Mouse (Mus musculus): ENCODE data around the gene Traf3.
A peak's percentile ranks its signal among the peaks of the same experiment; 100 is the strongest.

Gene Traf3

DNA sequence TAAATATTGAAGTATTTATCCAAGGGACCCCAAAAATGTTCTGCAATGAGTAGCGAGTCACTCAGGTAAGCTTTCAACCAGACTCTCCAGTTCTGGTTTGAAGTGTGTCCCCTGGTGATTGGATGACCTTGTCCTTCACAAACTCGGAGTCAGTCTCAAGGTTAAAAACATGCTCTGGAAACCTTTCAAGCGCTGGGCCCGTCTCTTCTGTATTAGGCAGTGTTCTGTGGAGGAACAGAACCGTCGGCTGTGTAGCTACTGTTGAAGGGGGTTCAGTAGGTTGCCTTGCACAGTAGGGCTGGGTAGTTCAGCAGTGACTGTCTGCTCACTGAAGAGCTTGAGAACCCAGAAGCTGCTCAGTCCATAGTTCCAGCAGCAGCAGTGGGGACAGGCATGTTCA is 11.5 kb upstream of the Traf3 start:
- no peak for DNase-seq

DNA sequence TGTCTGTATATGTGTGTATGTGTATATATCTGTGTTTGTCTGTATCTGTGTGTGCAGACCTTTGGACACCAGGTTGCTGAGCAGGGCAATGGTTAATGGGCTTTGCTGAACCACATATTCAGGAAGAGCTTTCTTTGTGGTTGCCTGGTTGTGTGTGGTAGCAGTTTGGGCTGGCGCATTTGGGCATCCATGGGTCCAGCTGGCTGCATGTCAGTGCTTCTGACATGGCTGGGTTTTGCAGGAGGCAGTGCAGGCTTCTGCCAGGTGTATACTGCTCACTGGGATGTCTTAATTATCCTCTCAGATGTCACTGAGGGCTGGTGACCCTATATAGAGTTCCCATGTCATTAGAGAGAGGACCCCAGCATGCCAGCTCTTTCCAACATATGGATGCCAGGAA is 10.4 kb upstream of the Traf3 start:
- peak; percentile 73 for DNase-seq

DNA sequence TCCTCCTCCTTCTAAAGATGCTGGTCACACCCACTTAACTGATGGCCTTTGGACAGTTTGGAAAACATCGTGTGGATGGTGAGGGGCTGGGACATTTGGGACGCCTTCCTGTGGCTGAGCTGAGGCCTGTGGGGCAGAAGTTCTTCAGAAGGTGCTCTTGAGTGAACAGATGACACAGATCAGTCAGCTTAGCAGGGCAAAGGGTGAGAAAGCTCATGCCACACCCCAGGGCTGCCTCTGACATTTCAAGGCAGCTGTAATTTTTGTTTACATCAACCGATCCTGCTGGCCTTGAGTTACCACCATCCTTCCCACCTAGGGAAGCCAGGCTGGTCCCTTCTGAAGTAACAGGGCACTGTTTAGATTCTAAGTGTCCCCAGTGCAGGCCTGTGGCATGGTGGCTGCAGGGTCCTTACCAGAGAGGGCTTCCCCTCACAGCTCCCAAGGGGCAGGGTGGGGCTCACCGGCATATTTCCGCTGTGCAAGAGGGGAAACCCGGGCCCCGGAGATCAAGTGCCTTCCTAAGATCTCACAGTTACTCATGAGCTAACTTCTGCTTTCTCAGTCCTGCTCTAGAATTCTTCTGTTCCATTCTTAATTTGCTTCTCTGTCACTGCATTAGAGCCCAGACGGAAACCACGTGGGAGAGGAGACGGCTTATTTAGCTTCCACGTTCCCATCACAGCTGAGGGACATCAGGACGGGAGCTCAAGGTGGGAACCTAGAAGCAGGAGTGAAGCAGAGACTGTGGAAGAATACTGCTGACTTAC is 6.3 kb upstream of the Traf3 start:
- peak; percentile 98 for DNase-seq

DNA sequence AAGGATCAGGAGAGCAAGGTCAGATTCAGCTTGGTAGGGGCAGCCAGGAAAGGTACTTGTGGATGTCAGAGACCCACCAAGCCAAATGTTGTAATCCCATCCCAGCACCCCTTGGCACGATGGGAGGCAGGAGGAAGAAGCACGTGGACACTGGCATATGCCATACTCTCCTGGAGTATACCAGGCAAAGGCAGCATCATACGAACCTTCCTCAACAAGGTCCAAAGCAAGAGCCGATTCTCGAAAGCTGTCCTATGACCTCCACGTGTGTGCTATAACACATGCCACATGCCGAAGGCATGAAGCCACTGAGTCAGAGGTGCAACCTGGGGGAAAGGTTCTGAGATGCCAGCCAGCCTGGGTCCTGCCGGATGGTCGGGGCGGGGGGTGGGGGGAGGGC is 5.3 kb upstream of the Traf3 start:
- DNase-seq, result peak; percentile 79

DNA sequence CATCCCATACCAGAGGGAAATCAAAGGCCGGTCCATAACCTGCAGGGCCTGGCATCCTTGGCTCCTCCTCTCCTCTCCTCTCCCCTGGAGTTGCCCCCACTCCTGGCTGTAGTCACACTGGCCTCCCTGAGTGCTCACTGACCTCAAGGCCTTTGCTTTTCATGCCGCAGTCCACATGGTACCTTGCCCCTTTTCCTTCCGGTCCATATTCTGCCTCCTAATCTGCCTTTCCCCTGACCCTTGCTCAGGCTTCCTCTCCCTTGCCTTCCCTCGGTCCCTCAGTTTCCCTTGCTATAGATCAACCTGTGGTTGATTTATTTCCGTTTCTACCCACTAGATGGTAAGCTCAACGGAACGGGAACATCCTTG is 4.2 kb upstream of the Traf3 start:
- DNase-seq, result no peak

DNA sequence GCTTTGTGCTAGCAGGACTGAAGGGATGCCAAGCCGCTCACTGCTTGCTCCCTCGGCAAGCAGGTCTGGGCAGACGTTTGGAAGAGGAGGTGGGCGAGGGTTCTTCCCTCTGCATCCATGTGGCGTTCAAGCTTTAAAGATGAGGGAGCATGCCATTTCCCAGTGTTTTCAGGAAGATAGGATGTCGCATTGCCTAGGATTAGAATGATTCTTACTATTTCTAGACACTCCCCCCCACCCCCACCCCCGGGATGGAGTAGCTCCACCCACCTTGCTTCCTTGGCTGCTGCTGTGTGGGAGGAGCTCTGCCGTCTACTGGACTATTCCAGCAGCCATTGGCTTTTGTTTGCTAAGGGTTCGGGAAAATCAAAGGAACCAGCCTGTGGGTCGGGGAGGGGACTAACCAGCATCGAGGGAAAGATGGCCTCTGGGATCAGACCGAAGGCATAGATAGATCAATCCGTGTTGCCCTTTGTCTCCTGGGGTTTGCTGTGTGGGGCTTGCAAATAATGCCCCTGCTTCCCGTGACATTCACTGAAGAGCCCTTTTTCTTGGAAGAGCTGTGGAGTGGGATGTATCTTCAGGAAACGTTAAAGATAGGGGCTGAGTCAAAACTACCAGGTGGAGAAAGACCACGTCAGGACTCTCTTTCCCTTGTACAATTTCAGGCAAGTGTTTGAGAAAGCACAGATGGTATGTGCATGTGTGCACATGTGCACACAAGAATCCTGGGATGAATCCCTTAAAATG is 3.7 kb upstream of the Traf3 start:
- DNase-seq, result peak; percentile 95

DNA sequence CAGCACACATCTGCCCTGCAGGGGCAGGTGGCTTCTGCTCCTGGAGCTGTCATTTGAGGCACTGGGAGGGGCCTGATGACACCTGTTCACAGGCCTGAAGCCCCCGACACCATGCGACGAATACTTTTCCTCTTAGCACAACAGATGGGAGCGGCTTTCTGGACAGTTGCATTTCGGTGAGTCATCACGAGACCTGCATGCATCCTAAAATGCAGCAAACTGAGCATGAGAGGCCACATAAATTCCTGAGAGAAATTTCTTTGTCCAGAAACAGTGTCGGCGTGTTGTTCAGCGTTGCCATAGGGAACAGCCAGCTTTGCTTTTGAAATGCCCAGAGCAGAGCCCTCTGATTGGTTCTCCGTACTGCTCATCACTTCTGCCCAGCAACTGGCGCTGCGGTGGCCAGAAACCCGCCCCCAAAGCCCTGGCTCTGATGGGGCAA is 1.8 kb upstream of the Traf3 start:
- DNase-seq, result peak; percentile 99

DNA sequence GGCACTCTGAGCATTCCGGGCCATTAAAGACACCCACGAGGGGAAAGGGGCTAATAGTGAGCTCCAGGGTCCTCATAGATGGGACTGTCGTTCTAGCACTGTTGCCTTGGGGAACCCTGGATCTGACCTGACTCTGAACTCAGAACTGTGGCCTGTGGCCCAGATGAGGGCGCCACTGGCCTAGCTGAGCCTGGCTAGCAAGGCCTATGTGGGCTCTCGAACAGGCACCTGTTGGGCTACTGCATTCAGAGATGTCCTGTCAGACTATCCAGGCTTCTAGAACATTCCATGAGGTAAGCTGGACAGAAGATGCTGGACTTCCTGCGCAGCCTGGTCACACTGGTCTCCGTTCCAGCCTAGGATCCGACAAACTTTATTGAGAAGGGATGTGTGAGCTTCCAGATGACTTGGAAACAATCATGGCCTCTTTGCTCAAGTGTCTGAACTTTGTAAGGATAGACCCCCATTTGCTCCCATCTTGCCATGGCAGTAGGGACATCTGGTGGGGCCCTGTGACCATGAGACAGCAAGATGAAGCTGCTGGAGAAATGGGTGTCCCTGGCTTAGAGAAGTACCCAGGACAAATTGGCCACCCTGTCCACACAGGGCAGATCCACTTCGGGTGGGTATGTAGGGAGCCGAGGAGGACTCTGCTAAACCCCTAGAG is 891 bp upstream of the Traf3 start:
- DNase-seq, result peak; percentile 95

DNA sequence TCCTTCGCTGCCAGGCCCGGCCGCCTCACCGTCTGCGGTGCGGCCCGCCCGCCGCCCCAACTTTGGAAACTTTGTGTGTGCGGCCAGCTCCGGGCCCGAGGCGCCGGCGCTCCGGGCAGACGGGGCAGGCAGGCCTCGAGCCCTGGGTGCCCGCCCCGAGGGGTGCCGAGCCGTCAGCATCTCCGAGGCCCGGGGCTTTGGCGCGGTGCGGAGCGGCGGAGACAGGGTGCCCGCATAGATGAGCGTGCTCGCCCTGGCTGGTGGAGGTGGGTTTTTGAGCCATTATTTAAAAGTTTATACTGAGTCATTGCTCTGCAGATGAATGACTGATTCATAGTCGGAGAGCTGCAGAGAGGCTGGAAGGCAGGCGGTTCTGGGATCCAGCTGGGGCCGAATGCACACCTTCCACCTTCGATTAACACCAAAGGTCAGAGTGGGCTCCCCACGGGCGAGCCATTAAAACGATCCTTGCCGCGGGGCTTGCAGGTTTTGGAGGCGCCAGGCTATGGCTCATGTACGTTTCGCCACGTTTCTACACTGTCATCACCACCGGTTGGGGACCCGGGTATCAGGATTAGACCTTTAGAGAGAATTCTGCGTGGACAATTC is 615 bp downstream of the Traf3 start:
- DNase-seq, result peak; percentile 93

DNA sequence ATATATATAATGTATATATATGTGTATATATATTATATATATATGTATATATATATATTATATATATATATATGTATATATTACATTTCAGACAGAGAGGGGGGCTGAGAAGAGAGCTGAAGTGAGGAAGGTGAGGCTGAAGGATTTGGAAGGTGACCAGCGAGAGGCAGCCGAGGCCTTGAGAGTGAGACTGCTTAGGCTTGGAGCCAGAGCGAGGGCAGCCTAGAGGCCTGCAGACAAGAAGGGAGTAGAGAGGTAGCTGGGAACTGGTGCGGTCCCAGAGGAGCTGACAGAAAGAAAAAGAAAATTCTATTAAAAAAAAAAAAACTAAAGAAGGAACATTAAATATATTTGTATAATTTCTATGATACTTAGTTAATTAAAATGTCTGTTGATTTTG is 2.7 kb downstream of the Traf3 start:
- DNase-seq, result no peak

DNA sequence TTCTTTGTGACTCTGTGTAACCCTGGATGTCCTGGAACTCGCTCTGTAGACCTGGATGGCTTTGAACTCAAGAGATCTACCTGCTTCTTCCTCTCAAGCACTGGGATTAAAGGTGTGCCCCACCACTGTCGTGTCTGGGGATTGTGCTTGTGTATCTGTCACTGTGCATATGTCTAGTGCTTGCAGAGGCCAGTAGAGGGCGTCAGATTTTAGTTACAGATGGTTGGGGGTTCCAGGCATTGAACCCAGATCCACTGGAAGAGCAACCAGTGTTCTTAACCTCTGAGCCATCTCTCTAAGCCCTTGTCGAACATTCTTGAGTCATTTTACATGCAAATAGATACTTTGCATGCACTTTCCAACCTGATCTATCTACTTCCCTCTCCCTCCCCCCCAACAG is 12.6 kb downstream of the Traf3 start:
- DNase-seq, result no peak

DNA sequence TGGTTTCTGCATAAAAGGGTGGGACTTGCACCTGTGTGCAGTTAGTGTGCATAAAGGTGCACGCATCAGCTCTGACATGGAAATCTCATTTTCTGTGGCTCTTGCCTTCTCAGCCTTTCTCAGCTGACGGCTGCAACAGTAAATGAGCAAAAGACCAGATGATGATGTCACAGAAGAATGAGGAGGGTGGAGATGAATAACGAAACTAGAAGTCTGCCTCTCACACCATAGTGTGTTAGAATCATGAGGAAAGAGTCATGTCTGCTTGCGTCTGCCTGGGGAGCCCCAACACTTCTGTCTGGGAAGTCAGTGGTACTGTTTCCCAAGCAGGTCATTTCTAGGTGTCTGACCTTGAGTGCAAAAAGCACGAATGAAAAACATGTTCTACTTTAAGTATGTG is 15.7 kb downstream of the Traf3 start:
- no peak for DNase-seq

DNA sequence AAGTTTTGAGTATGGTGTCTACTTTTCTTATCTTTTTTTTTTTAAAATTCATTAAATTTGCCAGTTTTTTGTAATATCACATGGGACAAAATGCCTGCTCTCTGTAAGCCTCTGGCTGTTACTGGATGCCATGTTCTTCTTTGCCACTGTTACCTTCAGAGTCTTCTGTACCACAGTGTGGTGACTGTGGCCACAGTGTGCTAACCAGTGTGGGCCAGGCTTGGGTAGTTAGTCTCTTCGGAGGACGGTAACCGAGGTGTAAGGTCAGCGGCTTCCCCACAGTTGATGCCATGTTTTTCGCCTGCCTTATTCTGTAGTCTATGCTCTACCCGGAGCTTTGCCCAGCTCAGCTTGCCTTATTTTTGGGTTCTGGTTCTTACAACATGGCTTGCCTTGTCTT is 16.2 kb downstream of the Traf3 start:
- no peak for DNase-seq

DNA sequence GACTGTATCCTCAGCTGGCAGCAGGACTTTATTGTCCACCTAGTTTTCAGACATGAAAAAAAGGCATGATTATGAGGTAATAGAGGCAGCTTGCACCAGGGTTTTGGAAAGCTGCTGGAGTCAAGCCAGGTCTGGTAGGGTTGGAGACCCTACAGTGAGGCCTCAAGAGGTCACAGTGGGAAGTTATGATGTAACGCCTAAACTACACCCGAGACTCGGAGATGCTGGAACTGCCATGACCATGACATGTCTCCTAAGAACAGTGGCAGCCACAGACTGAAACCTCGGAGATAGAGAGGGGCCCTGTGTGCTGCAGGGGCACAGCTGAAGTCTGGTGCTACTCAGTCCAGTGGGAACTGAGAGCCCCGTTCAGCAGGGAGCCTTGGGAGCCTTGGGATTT is 18.3 kb downstream of the Traf3 start, which contains the start of gene 4930595D18Rik:
Gene 4930595D18Rik, minus strand, starts transcription at position 16 of the 400 bp plus-strand sequence.
- no peak for DNase-seq

DNA sequence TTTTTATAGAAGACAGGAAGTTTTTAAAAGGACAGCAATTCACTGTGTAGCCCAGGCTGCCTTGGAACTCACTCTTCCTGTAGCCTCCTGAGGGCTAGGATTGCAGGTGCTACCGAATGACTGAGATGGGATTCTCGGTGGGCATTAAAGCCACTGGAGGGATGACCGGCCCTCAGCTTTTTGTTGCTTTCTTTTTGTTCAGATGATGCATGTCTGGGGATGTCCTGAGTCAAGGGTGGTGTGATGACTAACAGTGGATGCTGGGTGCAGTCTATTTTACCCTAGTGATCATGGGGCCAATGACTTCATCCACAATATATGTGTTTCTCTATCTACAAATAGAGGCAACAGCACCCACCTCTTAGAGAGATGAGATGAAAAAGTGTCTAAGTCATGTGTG is 20.8 kb downstream of the Traf3 start:
- no peak for DNase-seq

DNA sequence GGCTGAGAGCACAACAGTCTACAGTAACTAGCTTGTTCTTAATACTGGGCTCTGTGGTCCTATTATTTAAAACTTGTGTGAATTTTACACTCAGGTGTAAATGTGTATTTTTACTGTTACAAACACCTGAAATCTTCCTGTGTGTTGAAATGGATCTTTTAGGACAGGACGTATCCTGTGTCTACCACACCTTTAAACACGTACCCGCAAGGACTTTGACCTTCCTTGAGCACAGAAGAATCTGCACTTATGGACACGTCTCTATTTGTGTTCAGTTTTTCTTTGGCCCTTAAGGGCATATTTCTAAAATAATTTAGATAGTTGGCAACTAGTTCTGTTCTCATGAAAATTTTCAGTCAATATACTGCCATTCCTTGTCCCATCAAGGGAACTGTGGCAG is 22.1 kb downstream of the Traf3 start:
- DNase-seq, result no peak

DNA sequence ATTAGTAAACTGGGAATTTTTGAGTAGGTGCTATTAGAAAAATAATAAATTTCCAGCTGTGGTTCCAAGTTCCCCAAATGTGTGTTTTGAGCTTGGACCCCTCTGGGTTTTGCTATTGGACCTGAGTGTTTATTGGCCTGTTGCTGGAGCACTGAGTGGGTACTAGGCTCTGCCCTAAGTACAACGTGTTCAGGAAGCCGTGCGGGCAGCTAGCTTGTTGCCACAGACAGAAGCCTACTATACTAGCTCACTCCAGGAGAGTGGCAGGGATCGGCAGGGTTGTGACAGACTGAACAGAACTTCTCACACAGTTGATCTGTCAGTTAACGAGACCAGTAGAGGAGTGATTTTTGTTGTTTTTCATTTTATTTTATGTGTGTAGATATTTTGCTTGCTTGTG is 24.2 kb downstream of the Traf3 start:
- no peak for DNase-seq

DNA sequence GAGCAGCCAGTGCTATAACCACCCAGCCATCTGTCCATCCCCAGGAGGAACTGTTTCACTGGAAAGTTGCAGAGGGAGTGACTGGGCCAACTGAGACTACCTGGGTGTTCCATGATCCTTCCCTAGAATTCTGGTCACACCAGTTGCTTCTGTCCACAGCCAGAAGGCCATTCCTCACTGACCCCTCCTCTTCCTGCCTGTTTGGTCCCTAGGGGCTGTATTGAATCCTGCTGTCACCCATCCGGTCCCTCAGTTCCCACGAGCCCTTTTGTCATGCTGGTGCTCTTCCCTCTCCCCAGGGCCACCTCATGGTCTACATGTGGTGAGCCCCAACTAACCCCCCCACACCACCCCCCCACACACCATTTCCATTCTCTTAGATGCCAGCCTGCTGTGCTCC is 24.7 kb downstream of the Traf3 start:
- DNase-seq, result peak; percentile 95

DNA sequence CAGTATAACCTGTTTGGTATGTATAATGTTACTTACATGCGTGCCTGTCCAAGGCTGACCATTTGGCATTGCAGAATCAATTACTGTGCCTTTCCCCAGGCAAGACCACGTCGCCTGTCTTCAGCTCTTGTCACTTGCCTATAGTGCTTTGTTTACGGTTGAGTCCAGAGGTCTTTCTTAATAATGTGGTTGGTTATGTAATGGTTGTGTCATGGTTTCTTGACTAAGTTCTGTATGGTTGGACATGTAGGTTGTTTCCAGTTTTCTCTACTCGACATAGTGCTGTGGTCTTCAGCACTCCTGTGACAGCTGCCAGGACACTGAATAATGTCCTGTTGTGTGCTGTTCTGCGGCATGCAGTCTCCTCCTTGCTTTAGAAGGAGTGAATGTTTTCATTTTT is 26.6 kb downstream of the Traf3 start:
- no peak for DNase-seq

DNA sequence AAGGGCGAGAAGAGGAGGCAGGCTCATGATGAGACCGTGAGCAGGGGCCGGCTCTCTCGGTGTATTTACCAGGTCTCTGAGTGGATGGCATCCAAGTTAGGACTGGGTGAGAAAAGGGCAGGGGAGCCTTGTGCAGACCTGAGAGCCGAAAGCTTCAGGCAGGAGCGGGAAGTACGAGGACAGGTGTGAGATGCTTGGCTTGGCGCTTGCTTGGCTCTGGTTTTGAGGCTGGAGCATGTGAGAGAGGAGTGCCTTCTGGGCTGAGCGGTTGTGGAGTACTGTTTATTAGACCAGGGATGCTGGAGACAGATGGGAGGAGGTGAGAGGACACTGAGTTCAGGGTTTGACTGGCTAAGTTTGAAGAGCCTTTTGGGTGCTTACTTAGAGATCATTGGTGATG is 27.2 kb downstream of the Traf3 start:
- DNase-seq, result no peak

DNA sequence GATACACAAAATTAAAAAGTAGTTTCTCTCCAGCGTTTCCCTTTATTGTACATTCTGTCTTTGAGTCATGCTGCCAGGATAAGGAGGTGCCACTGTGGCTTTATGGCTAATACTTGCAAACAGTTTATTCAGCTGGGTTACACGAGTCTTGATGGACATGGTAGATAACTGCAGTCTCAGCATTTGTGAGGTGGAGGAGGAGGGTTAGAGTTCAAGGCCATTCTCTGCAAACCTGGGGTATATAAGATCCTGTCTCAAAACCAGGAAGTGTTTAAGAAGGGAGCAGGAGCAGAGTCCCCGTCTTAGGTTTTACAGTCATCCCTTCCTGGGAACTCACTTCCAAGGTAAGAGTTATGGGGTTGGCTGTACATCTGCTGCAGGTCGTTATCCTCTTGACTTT is 30.4 kb downstream of the Traf3 start:
- DNase-seq, result no peak

DNA sequence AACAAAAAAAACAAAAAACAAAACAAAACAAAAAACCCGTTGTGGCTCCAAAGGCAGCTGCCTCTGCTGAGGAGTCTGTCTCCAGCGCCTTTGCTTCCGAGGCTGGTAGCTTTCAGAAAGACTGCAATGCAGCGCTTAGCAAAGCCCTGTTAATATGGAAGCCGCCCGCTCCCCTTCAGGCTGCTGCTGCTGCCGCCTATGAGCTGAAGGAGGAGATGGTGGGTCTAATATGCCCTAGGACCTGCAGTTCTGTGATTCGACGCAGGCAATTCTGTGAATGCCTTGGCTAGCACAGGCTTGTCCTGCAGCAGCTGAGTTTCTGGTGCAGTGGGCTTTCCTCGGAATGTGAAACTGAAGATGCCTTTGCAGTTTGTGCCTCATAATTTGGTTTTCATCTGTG is 36.9 kb downstream of the Traf3 start:
- DNase-seq, result no peak

DNA sequence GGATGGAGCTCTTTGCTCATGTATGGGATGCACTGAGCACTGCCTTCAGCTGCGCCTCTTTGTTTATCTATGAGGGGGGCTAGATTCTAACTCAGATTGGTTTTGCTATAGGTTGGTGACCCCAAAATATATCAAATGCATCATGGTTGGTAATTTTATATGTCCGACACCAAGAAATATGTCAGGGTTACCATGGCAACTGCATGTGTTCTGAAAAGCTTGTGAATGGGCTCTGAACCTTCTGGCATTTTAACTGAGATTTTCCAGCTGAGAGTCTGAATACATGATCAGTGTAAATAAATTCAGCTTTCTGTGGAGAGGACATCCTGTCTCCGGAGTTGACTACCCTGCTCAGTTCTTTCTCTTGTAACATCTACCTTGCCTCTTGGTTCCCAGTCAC is 37.8 kb downstream of the Traf3 start:
- no peak for DNase-seq

DNA sequence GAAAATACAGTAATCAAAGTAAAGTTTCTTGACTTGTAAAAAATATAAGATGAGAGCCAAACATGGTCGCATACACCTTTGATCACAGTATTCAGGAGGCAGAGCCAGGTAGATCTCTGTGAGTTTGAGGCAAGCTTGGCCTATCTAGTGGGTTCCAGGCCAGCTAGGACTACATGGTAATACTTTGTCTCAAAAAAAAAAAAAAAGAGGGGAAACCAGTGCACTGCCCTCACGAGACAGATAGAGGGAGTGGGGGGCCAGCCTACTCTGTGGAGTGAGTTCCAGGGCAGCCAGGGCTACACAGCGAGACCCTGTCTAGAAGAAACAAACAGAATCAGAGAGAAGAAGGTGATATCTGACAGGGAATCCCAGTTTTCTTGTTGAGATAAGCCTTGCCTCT is 41.5 kb downstream of the Traf3 start:
- no peak for DNase-seq

All from heart, adult 11 months (tissue).